Mouse (Mus musculus): ENCODE results near the gene Cdh26. TPM values are rescaled to one million over a fixed set of nuclear protein-coding genes. Genes with fewer than 3 reads are reported as not detected.

Cdh26 gene
- not detected in 2 replicates for polyA plus RNA-seq (2012)

DNA sequence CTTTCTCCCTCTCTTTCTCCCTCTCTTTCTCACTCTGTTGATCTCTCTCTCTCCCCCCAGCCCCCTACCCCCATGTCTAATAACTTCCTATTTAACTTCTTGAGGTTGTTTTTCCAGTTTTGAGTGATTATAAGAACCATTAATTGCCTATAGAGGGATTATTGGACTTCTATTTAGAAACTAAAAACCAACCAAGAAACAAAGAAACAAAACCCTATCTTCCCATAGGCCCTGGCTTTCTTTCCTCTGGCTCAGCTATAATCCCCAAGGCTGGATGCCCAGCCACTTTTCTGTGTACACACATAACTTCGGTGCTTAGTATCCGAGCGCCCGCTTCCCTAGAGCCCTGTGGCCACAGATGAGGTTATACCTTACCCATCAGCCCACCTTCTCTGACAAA, at the start of gene Cdh26:
TSS of gene Cdh26 (plus strand) at position 301 of the 400 bp plus-strand sequence.
- H3K4me1 ChIP-seq (ENCODE audit: control insufficient read depth): no peaks in the 10 kb centered on the region
- no peaks in the 10 kb centered on the region for H3K36me3 ChIP-seq (ENCODE audit: control insufficient read depth)
- no peaks in the 10 kb centered on the region for H3K27me3 ChIP-seq (ENCODE audit: control insufficient read depth)
- H3K4me3 ChIP-seq (replicated peaks): no peak within 1 kb of the TSS
- no peak for TF ChIP-seq GATA1 (IDR thresholded peaks at IDR 0.05; ENCODE audit: low read length)
- no peak for TF ChIP-seq TAL1 (IDR thresholded peaks at IDR 0.05; ENCODE audit: low read length)
- H3K9me3 ChIP-seq (ENCODE audit: control insufficient read depth, low read length): no peaks in the 10 kb centered on the region

DNA sequence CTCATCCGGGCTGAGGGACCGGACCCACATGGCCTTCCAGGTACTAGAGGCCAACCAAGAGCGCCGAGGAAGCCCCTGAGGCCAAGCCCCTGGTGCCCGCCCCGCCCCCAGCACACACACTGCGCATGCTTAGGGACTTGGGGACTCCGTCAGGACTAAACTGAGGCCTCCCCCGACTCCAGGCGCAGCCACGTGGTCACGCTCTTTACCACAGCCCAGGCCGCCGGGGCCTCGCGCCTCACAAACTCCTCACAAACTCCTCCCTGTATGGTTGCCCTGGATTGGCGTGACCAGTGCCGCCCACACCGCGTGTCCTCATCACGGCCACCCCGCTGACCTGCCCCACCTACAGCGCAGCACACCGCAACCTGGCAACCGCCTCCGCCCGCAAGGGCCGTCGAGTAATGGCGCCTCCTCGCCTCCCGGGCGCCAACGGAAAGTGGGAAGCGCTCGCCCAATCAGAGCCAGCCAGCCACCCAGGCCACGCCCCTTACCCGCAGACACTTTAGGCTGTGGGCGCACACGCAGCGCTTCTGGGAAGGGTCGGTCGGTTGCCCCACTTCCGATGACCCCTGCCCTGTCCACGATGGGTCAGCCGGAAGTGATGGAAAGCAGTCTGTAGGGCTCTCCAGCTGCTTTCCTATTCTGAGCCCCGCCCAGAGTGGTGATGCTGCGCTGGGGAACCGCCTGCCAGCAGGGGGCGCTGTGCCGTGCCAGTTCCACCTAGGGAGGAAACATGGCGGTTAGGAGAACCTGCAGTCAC, 23.1 kb upstream of the Cdh26 start, which contains the start of gene Sycp2:
TSS of gene Sycp2 (minus strand) at position 633 of the 763 bp plus-strand sequence.
- no peaks in the 10 kb centered on the region for H3K4me1 ChIP-seq (ENCODE audit: control insufficient read depth)
- peaks cover 11% of the 10 kb centered on the region for H3K9me3 ChIP-seq (ENCODE audit: control insufficient read depth, low read length)
- H3K27me3 ChIP-seq (ENCODE audit: control insufficient read depth): no peaks in the 10 kb centered on the region; the same call in 1 of the 2 replicates
- H3K36me3 ChIP-seq (ENCODE audit: control insufficient read depth): no peaks in the 10 kb centered on the region
- TF ChIP-seq TAL1 (IDR thresholded peaks at IDR 0.05; ENCODE audit: low read length) (no peak), GATA1 (IDR thresholded peaks at IDR 0.05; ENCODE audit: low read length) (no peak)
- H3K4me3 ChIP-seq (replicated peaks): no peak within 1 kb of the TSS

DNA sequence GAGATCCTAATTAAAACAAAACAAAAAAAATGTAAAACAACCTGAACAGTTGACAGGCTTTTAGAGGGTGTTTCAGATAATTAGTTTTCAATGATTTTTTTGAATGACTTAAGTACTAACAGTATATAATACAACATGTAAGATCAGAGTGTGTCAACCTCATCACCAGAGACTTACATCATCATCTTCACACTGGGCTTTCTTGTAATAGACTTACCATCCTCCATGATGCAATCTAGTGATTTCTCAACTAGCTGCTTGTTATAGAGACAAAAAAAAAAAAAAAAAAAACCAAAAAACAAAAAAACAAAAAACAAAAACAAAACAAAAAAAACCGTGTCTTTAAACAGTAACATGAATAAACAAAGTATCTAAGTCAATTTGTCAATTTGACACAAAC, 21.3 kb upstream of the Cdh26 start:
- H3K27me3 ChIP-seq (ENCODE audit: control insufficient read depth): peaks cover 14% of the 10 kb centered on the region
- H3K4me3 ChIP-seq (replicated peaks): no peak overlapping the region
- TF ChIP-seq TAL1 (IDR thresholded peaks at IDR 0.05; ENCODE audit: low read length): no peak
- TF ChIP-seq GATA1 (IDR thresholded peaks at IDR 0.05; ENCODE audit: low read length): no peak
- H3K9me3 ChIP-seq (ENCODE audit: control insufficient read depth, low read length): peaks cover 11% of the 10 kb centered on the region
- H3K4me1 ChIP-seq (ENCODE audit: control insufficient read depth): no peaks in the 10 kb centered on the region
- H3K36me3 ChIP-seq (ENCODE audit: control insufficient read depth): no peaks in the 10 kb centered on the region

DNA sequence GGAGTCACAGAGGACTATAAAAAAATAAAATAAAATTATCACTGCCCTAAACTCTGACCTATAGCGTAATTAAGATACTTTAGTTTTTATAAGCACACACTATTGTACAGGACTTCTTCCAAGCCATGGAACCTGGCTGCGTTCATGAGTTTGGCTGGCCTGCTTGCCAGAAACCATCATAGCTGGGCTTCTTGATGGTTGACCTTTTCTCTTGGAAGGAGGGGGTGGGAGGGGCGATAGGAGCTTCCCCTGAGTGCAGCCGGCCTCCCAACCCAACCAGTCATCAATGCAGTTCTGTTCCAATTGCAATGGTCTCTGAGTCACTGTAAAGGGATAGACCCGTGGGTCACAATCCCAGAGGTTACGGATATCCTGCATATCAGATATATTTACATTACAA, 20.0 kb upstream of the Cdh26 start:
- TF ChIP-seq GATA1 (IDR thresholded peaks at IDR 0.05; ENCODE audit: low read length) (no peak), TAL1 (IDR thresholded peaks at IDR 0.05; ENCODE audit: low read length) (no peak)

DNA sequence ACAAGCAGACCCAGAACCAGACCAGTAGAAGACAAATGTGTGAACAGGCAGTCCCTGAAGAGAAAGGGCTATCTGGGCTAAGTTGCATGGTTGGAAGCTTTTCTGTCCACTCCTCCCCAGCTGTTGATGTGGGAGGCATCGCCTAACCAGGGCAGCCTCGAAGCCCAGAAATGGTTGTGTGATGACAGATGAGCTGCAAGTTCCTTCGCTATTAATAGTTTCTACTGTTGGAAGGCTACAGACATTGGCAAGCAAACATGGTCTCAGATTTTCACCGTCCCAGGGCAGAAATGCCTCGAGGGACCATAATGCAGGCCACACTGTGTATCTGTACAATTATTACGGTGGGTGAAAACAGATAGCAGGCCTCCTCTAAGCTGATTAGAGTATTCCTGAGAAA, 17.7 kb upstream of the Cdh26 start:
- H3K9me3 ChIP-seq (ENCODE audit: control insufficient read depth, low read length): peaks cover 2% of the 10 kb centered on the region
- no peak overlapping the region for H3K4me3 ChIP-seq (replicated peaks)
- peaks cover 24% of the 10 kb centered on the region for H3K27me3 ChIP-seq (ENCODE audit: control insufficient read depth)
- no peak for TF ChIP-seq GATA1 (IDR thresholded peaks at IDR 0.05; ENCODE audit: low read length)
- TF ChIP-seq TAL1 (IDR thresholded peaks at IDR 0.05; ENCODE audit: low read length): no peak
- peaks cover 2% of the 10 kb centered on the region for H3K4me1 ChIP-seq (ENCODE audit: control insufficient read depth)
- H3K36me3 ChIP-seq (ENCODE audit: control insufficient read depth): no peaks in the 10 kb centered on the region

More for the DNA sequence above, 20.0 kb upstream of the Cdh26 start:
- Histone ChIP-seq H3K36me3 (ENCODE audit: control insufficient read depth) (no peaks in the 10 kb centered on the region), H3K9me3 (ENCODE audit: control insufficient read depth, low read length) (peaks cover 11% of the 10 kb centered on the region), H3K4me3 (replicated peaks) (no peak overlapping the region), H3K4me1 (ENCODE audit: control insufficient read depth) (peaks cover 2% of the 10 kb centered on the region), H3K27me3 (ENCODE audit: control insufficient read depth) (peaks cover 24% of the 10 kb centered on the region)

DNA sequence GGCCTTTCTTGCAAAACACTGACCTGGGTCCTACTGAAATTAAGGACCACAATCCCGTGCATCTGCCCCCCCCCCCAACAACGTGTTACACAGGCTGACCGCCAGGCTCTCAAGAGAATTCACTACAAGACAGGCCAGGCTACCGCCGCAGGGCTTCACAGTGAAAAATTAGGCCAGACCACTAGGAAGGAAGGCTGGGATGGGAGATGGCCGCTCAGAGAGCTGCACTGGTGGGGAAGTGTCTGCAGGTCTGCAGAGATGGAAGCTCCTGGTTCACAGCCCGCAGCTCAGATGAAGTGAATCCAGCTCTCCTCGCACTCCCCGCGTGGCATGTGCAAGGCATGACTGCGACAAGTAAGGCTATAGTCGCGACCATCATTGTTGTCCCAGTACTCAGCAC, 17.2 kb upstream of the Cdh26 start:
- Histone ChIP-seq H3K27me3 (ENCODE audit: control insufficient read depth) (peaks cover 24% of the 10 kb centered on the region), H3K9me3 (ENCODE audit: control insufficient read depth, low read length) (no peaks in the 10 kb centered on the region; the same call in 1 of the 2 replicates), H3K4me1 (ENCODE audit: control insufficient read depth) (peaks cover 2% of the 10 kb centered on the region), H3K4me3 (replicated peaks) (no peak overlapping the region), H3K36me3 (ENCODE audit: control insufficient read depth) (no peaks in the 10 kb centered on the region)
- TF ChIP-seq GATA1 (IDR thresholded peaks at IDR 0.05; ENCODE audit: low read length) (no peak), TAL1 (IDR thresholded peaks at IDR 0.05; ENCODE audit: low read length) (no peak)

DNA sequence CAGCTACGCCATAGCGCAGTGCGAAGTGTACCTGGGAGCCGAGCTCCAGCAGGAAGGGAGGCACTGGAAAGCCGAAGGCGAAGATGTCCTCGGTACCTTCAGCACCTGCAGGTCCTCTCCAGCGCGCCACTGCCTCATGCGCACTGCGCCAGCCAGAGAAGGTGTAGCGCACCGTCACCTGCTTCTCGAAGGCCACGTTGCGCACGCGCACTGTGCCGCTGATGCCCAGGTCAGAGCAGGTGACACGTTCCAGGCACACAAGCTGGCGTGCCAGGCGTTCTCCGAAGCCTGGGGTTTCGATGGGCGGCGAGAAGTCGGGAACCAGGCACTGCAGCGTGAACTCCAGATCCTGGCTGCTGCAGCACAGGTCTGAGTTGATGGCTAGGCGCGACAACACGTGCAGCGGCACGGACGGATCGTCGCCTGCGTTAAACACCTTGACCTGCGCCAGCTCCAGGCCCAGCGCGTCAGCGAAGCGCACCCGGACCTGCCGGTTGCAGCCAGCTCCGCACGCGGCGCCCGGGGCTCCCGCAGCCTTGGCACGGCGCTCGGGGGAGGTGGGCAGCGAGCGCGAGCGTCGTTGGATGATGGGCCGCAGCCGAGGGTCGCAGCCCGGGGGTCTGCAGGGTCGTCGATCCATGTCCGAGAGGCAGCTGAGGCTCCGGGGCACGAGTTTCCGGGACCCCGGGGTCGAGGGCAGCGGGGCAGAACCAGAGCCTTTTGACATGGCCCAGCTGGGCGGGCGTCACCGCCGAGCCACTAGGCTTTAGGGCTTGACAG, 16.7 kb upstream of the Cdh26 start:
- no peak for TF ChIP-seq GATA1 (IDR thresholded peaks at IDR 0.05; ENCODE audit: low read length)
- no peak for TF ChIP-seq TAL1 (IDR thresholded peaks at IDR 0.05; ENCODE audit: low read length)
- H3K4me3 ChIP-seq (replicated peaks): peak overlapping the region; percentile 33
- peaks cover 2% of the 10 kb centered on the region for H3K4me1 ChIP-seq (ENCODE audit: control insufficient read depth)
- H3K36me3 ChIP-seq (ENCODE audit: control insufficient read depth): no peaks in the 10 kb centered on the region
- H3K9me3 ChIP-seq (ENCODE audit: control insufficient read depth, low read length): no peaks in the 10 kb centered on the region; the same call in 1 of the 2 replicates
- H3K27me3 ChIP-seq (ENCODE audit: control insufficient read depth): peaks cover 24% of the 10 kb centered on the region

DNA sequence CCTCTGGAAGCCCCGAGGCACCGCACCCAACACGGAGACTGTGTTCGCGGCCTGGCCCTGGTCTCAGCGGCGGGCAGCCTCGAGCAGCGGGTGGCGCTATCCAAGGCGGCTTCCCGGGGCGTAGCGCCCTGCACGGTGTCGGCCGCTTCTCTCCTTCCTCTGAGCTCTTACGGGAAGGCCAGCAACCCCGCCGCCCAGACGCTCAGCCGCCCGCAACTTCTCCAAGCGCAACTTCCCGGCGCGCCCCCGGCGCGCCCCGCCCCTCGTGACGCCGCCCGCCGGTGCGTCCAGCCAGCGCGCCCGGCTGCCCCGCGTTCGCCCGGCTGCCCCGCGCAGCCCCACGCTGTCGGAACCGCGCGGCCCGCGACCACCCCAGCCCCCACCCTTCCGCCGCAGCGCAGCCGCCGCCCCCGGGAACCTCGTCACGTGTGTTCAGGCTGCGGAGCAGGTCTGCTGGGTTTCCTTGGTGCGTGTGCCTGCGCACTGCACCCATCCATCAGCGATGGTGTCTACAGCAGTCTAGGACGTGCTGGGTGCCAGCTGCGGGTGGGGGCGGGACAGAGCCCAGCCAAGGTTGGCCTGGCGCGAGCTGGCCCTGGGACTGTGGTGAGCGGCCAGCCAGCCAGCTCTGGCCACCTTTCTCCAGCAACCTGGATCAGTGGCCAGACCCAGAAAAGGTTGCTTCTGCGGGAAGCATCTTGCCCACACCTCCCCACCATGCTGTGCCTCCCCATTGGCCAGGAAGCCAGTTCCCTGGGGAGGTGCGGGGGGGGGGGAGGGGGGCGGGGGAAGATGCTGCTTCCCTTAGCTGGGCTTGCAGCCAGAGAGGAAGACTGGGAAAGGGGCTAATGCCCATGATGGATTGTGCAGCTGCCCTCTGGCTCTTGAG, 15.8 kb upstream of the Cdh26 start, which contains the start of the genes Ppp1r3d and Fam217b:
TSS of gene Ppp1r3d (minus strand) at position 212 of the 889 bp plus-strand sequence.
TSS of gene Fam217b (plus strand) at position 264 of the 889 bp plus-strand sequence.
- no peaks in the 10 kb centered on the region for H3K36me3 ChIP-seq (ENCODE audit: control insufficient read depth)
- peaks cover 2% of the 10 kb centered on the region for H3K4me1 ChIP-seq (ENCODE audit: control insufficient read depth)
- TF ChIP-seq TAL1 (IDR thresholded peaks at IDR 0.05; ENCODE audit: low read length) (no peak), GATA1 (IDR thresholded peaks at IDR 0.05; ENCODE audit: low read length) (no peak)
- H3K27me3 ChIP-seq (ENCODE audit: control insufficient read depth): peaks cover 24% of the 10 kb centered on the region
- peak within 1 kb of the TSS; percentile 45 for H3K4me3 ChIP-seq (replicated peaks)
- no peaks in the 10 kb centered on the region; the same call in 1 of the 2 replicates for H3K9me3 ChIP-seq (ENCODE audit: control insufficient read depth, low read length)
